Mouse (Mus musculus) heart, postnatal 0 days (tissue): ENCODE results near the gene Ncam1.

Experiments used
- CTCF ChIP-seq: IDR thresholded peaks from 2 replicates; pipeline ENCODE4 v1.5.1; 2016; ENCODE audit warnings: antibody characterized with exemption, control low read depth, low read depth
- EP300 ChIP-seq: IDR thresholded peaks from 2 replicates; pipeline ENCODE4 v1.6.1; 2016; ENCODE audit warnings: antibody characterized with exemption, low read depth

DNA sequence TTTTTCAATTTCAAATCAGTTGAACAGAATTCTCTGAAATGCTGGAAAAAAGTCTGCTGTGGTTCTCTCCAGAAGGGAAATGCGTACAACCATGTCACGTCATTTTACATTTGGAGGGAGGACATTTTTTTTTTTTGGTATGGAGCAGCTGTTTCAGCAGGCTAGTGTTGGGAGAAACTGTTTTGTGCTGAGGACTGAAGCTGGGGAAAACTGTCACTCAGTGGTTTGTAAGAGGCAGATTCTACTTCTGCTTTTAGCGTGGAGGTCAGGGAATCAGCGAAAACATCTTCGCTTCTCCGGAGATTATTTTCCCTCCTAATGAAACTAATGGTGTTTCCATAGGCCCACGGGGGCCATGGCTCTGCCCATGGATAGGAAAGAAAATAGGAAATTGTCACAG, 103.4 kb downstream of the Ncam1 start:
- no peak for TF ChIP-seq CTCF
- TF ChIP-seq EP300 = no peak
